Mouse (Mus musculus): ENCODE results near the gene Il22ra2.
A peak's percentile ranks its signal among the peaks of the same experiment; 100 is the strongest.

Gene Il22ra2

DNA sequence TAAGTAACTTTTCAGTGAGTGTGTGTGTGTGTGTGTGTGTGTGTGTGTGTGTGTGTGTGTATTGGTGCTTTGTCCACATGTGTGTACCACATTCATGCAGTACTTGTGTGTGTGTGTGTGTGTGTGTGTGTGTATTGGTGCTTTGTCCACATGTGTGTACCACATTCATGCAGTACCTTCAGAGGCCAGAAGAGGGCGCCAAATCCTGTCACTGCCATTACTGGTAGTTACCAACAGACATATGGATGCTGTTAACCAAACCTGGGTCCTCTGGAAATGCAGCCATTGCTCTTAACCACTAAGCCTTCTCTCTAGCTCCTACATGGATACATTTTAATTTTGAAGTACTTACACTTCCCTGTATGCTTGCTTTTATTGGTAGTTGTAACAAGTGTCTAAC, 20.3 kb upstream of the Il22ra2 start:
- peak; percentile 64 for DNase-seq (ENCODE audit: low read depth, low spot score)

DNA sequence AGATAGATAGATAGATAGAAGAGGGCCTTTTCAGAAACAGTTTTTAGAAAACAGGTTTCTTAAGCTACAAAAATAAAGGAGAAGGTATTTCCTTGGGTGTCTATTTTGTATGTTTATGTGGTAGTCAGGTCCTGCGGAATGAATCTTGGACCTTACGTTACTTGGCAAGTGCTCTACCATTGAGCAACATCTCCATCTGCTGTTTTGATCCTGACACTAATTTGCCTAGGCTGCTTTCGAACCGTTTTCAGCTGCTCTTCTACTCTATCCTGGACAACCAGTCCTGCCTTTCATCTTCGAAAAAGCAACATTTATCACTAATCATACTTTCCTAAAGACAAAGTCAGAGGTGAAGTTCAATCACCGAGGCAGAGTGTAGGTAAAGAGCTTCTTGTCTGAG, 18.6 kb upstream of the Il22ra2 start:
- DNase-seq (ENCODE audit: low read depth, low spot score) = no peak

DNA sequence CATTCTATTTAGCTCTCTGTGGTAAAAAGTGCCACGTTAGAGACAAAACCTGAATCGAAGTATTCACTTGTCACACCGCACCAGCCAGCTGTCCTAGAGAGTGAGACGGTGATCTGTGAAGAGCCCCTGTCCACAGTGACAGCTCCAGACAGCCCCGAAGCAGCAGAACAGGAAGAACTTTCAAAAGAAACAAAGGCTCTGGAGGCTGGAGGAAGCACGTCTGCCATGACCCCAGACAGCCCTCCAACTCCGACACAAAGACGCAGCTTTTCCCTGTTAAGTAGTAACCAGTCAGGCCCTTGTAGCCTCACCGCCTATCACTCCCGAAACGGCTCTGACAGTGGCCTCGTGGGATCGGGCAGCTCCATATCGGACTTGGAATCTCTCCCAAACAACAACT, 12.7 kb upstream of the Il22ra2 start:
- DNase-seq (ENCODE audit: low read depth, low spot score) = no peak

DNA sequence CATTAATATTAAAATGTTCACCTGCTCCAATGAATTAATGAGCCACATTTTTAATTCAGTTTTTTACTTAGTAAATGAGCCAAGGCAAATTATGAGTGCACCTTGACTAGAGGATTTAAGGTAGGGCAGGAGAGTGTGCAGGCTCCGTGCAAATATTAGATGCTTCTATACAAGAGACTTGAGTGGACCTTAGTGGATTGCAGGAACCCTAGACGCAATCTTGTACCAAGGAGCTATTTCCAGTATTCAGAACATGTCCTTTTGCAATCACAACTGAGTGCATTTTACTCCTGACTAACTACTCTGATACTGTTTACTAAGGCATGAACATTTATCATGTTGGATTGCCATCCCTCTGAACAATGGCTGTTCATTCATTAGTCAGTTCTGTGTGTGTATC, 10.2 kb upstream of the Il22ra2 start:
- no peak for DNase-seq (ENCODE audit: low read depth, low spot score)

DNA sequence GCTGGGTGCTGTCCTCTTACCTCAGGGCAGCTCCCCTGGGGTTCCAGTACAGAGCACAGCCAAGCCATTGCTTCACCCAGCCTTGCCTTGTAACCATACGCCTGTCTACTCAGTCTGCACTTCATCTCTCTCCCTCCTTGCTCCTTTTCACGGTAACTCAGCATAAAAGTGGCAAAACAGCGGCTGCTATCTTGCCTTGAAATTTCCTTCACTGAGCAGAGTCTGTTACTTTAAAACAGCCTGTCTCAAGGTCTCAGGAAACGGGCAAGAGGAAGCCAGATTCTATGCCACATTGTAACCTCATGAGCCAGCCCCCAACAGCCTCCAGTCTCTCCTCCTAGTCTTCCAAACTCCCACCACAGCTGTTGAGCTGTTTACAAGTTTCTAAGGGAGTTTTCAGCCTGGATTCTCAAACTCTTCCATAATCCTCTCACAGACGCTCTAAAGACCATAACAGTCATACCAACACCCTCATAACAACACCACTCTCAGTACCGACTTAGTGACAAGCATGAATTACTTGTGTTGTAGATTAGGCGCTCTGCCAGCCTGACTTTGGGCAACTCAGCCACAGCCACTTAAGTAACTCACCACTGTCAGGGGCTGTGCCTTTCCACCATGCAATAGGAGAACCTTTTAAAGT, 8.6 kb upstream of the Il22ra2 start:
- no peak for DNase-seq (ENCODE audit: low read depth, low spot score)

DNA sequence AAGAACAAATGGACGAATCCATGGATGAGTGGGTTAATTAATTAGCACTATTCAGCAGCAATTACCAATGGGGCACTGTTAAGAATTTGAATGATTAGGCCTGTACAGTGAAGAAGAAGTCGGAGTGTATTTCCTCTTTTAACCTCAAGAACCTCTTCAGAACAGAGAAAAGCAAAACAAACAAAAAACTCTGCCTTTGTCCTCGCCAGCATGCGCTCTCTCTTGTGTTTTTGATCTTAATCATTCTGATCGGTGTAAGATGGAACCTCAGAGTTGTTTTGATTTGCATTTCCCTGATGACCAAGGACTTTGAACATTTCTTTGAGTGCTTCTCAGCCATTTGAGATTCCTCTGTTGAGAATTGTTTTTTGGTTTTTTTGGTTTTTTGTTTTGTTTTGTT, 2.1 kb upstream of the Il22ra2 start:
- peak; percentile 14 for DNase-seq (ENCODE audit: low read depth, low spot score)

DNA sequence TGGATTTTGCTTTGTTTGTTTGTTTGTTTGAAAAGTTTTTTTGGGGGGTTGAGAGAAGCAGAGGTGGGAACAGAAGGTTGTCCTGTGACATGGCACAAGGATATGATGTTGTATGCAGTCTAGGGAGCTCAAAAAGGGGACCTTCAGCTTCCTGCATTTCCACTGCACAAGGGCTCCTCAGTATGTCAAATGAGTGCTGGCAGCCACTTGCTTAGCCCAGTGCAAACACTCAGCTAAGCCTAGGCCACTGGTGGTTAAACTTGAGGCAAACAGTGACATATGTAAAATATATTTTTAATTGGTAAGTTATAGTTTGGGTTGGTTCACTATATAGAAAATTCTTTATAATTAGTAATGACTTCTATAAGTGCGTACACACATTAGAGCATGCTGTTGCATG, 2.8 kb downstream of the Il22ra2 start:
- no peak for DNase-seq (ENCODE audit: low read depth, low spot score)

DNA sequence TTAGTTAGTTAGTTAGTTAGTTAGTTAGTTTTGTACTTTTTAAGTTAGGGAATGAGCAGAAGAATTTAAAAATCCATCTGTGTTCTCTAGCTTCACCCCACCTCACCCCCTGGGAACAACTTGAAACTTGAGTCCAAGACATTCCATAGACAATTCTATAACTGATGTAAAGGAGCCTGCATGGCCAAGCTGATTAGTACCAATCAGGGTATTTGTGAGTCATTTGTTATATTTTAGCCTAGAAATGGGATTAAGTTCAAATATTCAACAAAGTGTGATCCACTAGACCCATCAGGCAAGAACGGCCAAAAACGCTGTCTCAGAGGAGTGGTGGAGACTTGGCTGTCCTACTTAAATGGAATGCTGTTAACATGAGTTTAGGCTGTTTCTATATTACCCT, 5.5 kb downstream of the Il22ra2 start:
- DNase-seq (ENCODE audit: low read depth, low spot score) = no peak

DNA sequence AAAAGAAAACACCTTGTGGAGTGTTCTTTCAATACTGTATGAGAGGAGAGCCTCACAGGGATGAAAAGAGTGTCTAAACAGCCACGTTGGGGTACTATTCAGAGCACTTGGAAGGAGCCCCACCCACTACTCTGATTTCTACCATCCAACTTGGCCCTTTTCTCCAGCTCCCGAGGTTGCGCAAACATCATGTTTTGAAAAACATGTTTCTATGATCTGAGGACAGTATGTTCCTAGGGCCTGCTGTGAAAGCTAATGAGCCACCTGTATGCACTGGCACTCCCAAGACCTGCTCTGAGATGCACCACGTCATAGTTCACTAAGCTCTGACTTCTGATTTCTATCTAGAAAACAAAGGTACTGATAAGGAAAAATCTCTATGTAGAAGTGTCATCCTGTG, 6.0 kb downstream of the Il22ra2 start:
- DNase-seq (ENCODE audit: low read depth, low spot score) = no peak

DNA sequence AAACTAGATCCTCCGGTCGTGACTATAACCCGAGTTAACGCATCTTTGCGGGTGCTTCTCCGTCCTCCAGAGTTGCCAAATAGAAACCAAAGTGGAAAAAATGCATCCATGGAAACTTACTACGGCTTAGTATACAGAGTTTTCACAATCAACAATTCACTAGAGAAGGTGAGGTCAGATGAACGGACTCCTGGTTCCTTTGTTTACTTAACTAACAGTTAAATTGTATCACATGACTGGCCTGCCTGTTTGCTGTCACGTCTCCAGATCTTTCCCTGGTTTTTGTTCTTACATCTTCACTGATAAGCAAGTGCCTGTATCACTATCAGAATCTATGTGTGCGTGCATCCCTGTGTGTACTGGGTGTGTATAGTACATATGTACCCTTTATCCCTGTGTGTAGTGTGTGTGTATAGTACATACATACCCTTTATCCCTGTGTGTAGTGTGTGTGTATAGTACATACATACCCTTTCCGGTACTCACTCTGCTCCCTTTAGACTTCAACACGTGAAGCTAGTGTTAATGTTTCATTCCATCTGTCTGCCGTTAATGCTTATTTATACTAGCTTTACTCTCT, 9.9 kb downstream of the Il22ra2 start:
- no peak for DNase-seq (ENCODE audit: low read depth, low spot score)

DNA sequence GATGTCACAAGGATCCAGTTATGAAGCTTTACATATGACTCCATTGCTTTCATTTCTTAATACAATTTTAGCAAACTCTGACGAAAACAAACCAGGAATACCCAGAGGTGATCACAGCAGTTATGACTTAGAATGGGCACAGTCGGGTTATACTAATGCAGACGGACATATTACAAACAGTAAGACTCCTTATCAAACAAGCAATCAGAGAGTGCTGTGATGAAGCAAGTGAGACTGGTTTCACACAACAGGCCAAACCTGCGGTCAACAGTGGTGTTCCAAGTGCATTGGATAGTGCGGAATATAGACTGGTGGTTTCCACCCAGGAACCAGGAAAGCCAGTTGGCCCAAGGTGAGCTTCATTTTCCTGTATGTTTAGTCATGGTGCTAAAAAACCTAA, 17.1 kb downstream of the Il22ra2 start:
- no peak for DNase-seq (ENCODE audit: low read depth, low spot score)

DNA sequence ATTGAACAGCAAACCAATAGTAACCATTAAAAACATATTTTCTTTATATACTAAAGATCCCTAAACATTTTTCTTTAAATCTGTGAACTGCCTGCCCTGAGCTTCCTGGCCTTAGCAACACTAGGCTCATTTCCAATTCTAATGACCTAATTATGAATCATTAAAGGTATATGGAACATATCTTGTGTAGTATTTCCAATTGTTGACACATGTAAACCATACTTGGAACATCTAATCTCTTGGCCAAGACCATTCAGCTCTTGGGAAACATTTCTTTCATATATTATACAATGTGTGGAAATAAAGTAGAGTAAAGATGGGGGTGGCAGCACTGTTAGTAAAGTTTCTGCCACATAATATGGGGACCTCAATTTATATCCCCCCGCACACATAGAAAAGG, 17.8 kb downstream of the Il22ra2 start:
- no peak for DNase-seq (ENCODE audit: low read depth, low spot score)

DNA sequence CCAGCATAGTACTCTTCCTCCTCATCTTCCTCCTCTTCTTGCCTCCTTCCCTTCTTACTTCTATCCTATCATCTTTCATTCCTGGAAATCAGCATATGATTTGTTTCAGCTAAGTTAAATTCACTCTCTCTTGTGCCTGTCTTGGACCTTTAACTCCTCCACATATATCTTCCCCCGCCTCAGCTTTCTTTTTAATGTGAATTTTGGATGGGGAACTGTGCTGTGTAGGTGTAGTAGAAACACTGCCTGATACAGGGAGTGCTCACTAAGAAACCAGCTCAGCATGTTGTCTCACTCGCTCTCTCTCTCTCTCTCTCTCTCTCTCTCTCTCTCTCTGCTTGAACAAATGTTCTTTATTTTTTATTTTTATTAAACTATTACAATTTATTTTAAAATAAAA, 23.3 kb downstream of the Il22ra2 start:
- DNase-seq (ENCODE audit: low read depth, low spot score) = no peak

DNA sequence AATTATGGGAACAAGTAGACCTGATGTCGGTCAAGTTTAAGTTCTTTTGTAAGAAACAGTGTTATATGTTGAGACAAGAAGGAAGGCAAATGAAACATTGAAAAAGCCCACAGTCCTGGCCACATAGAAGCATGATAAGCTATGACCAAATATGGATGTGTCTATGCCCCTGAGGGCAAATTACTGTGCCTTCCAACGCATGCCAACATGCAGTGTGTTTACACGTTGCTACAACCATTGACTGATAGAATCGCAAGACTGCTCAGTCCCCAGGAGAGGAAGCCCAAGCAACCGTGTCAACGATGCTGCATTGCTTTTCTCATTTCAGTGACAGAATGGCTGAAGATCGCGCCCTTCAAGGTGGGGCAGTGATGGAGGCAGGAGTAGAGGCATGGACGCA, 35.6 kb downstream of the Il22ra2 start:
- no peak for DNase-seq (ENCODE audit: low read depth, low spot score)

DNA sequence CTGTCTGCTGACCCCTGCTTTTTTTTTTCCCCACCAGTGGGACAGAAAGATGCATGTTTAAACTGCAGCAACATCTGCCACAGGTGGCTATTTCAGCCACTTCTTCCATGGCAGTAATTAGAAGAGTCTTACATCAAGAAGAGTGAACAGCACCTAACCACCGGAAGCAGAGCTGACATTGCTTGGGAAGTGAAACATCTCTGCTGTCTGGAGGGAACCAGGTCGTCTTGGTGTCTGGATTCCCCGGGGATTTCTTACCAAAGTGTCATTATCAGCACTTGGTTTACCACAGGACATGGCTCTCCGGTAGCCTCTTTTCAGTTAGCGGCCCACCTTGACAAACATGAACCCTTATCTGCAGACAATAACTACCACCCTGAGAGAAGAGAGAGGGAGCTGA, 38.2 kb downstream of the Il22ra2 start:
- DNase-seq (ENCODE audit: low read depth, low spot score) = no peak

DNA sequence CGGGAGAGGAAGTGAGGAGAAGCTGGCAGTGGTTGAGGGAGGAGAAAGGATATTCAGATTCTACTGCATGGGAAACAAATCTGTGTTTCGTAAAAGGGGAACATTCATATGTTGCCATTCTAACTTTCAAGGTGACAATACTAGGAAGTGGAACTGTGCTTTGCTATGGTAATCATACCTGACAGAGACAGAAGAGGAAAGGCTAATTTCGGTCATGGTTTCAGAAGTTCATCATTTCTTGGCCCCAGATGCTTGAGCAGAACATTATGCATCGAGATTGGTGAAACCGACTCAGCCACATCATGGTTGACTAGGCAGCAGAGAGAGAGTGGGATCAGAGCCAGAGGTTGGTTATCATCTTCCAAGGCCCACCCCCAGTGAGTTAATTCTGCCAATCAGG, 47.2 kb downstream of the Il22ra2 start:
- DNase-seq (ENCODE audit: low read depth, low spot score) = no peak

DNA sequence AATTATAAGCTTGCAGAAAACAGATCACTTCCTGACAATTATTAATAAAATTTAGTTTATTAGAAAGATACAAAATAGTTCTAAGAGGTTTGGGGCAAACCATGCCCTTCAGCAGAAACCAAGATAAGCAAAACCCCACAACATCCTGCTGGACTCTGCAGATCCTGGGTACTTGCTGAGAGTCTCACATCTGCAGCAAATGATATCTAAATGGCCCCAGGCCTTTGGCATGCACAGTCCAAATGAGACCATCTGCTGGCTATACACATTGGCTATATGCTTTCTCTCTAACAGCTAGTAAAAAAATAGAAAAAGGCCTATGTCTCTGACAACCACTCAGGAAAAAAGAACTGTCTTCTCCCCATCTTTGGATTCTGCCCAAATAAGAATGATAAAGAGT, 50.2 kb downstream of the Il22ra2 start:
- no peak for DNase-seq (ENCODE audit: low read depth, low spot score)

DNA sequence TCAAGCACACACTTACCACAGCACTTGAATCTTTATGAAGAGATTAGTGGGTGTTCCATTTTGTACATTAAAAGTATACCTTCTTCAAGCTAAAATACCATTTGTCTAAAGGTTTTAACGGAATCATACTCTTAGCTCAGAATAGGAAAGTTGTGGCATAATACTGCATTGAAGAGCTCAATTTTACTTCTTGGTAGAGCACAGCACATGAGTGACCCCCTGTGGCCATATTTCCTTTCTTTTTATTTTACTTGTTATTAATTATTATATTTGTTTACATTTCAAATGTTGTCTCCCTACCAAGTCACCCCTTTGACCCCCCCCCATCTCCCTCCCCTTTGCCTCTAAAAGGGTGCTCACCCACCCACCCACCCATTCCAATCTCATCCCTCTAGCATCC, 51.3 kb downstream of the Il22ra2 start:
- no peak for DNase-seq (ENCODE audit: low read depth, low spot score)
